Mouse (Mus musculus): ENCODE data around the gene Glt1d1. TPM values are rescaled to one million over a fixed set of nuclear protein-coding genes. Genes with fewer than 3 reads are reported as not detected.

The Glt1d1 gene
- total RNA-seq, 2 experiments from 2014 or later = not detected

DNA sequence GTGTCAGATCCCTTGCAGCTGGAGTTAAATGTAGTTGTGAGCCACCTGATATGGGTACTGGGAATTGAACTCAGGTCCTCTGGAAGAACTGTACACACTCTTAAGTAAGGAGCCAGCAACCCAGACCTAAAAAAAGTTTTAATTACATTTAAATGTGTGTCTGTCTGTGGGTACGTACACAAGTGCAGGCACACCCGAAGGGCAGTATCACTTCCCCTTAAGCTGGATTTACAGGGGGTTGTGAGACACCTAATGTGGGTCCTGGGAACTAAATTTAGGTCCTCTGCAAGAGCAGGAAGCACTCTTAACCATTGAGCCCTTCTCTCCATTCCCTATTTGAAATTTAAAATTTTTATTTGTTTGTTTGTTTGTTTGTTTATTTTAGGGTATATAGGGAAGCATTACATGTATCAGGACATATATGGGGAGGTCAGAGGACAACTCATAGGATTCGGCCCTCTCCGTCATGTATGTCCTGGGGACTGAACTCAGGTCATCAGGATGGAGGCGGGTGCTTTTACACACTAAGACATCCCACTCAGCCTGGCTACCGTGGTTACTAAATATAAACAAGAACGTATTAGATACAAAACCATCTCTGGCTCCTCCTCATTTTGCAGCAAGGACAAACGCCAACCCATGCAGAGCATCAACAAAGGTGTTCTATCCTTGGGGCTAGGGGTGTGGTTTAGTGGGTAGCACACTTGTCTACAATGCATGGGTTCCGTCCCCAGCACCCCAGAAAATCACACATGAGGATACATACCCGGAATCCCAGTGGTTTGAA, 7.4 kb upstream of the Glt1d1 start:
- DNase-seq = no peak

DNA sequence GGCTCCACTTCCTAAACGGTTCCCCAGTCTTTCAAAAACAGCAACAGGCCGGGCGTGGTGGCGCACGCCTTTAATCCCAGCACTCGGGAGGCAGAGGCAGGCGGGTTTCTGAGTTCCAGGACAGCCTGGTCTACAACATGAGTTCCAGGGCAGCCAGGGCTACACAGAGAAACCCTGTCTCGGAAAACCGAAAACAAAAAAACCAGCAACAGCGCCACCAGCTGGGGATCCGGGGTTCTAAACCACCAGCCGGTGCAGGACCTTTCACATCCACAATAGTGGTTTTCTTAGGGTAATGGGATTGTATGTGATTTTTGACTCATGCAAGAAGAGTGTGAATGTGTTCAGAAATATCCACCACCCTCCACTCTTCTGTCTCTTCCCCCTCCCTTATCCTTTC, 4.8 kb upstream of the Glt1d1 start:
- no peak for DNase-seq
- intact Hi-C loops (cut with DNase I) = no loop called here

More for the DNA sequence above, 7.4 kb upstream of the Glt1d1 start:
- intact Hi-C loops (cut with DNase I) = no loop called here

DNA sequence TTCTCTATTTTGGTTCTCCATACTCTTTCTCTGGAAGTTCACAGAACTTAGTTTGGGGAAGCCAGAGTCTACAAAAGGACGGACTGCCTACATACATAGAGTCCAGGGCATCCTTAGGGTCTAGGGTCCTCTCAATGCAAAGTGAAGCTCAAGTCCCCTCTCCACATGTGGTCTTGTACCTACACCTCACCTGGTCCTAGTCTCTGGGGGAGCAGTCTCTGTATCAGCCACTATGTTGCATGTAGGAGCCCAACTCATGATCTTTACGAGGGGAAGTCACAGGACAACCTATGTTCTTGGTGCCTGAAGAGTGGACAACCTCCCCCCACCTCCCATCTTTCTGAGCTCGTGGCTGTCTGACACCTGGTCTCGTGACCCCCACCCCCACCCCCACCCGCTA, 391 bp upstream of the Glt1d1 start:
- intact Hi-C loops (cut with DNase I) = no loop called here
- no peak for DNase-seq

DNA sequence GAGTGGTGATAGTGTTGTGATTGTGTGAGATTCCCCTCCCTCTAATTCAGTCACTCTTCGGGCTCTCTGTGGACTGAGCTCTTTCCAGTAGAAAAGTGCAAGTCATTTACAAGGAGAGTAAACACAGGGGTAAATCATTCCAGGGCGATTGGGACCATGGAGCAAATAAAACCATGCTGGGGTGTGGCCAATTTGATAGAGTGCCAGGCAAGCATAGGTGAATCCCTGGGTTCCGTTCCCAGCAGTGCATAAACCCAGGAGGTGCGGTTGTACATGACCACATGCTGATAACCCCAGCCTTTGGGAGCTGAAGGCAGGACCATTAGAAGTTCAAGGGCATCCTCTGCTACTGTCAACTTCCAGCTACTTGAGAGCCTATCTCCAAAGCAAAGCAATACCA, 1.1 kb downstream of the Glt1d1 start:
- intact Hi-C loops (cut with DNase I) = no loop called here

DNA sequence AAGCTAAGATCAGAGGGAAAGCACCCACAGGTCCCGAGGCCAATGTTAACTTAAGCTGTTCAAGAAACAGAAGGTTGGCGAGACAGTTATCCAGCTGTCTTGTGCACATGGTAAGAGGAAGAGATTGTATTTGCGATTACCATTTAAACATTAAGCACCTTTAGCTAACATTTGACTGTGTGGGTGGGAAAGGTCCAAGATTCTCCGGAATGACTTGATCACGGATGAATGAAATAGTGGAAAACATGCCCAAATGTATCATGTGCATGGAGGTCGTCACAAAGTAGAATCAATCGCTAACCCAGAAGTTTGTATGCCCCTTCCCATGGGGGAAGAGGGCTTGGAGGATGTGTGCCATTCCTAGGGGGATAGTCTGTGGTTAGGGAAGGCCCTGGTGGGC, 1.6 kb downstream of the Glt1d1 start:
- intact Hi-C loops (cut with DNase I) = no loop called here
- DNase-seq = no peak

More for the DNA sequence above, 1.1 kb downstream of the Glt1d1 start:
- no peak for DNase-seq

DNA sequence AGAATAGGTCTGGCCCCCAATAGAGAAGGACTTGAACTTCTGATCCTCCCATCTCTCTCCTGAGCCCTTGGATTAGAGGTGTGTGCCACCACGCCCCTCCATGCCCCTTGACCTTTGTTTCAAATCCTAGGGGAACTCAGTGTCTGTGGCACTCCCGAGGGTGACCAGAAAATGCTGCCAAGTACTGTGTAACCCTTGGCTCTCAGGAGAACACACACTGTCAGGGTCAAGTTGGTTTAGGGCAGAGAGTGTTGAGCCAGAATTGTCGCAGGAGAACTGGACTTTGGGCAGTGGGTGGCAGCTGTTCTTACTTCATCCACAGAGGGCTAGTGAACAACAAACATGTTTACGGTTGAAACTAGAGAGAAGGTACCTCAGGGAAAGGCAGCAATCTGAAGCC, 5.6 kb downstream of the Glt1d1 start:
- intact Hi-C loops (cut with DNase I) = no loop called here

DNA sequence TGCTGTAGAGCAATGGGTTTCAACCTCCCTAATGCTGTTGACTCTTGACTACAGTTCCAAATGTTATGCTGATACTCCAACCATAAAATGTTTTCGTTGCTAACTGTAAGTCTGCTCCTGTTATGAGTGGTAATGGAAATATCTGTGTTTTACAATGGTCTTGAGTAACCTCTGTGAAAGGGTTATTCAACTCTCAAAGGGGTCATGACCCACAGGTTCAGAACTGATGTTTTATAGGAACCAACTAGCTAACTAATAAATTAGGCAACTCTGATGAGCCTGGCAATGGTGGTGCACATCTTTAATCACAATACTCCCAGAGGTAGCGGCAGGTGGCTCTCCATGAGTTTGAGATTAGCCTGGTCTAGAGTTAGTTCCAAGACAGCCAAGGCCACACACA, 6.1 kb downstream of the Glt1d1 start:
- intact Hi-C loops (cut with DNase I) = no loop called here

More for the DNA sequence above, 5.6 kb downstream of the Glt1d1 start:
- no peak for DNase-seq

DNA sequence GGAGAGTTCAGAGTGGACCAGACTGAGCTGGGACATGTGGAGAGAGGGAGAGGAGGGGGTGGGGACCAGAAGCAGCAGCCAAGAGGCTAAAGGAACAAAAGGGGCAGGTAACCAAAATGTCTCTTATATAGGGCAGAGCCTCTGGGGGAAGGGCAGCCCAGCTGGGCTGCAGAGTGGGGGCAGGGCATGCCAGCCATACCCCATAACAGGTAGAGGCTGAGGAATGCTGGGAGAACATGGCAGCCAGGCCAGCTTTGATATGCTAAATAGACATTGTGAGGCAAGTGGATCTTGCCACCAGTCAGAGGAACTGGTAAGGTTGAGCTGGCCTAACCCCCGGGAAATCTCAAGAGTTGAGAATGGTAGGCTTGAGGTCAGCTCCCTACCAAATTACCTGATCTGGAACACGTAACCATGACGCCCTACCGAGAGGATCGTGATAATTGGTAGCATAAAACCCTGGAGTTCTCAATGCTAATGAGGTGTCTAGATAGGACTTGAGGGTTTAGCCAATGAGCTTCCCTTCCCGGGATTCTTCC, 7.1 kb downstream of the Glt1d1 start:
- DNase-seq = no peak
- intact Hi-C loops (cut with DNase I) = no loop called here

More for the DNA sequence above, 6.1 kb downstream of the Glt1d1 start:
- no peak for DNase-seq

DNA sequence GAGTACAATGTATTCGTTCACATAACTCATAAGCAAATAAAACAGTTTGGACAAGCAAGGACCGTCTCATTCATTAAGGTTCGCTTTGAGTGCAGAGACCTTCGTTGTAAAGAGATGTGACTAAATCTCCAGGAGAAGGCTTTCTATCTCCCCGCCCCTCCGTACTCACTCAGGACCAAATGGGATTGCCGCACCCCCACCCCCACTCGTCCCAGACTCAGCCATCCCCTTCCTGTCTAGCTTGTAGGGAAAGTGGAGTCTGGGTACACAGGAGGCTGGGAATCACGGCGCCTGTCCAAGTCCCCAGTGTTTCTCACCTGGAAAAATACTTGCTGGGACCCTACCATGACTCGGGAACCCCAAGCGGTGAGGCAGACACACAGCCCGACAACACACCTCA, 7.6 kb downstream of the Glt1d1 start:
- intact Hi-C loops (cut with DNase I) = no loop called here
- DNase-seq = no peak

DNA sequence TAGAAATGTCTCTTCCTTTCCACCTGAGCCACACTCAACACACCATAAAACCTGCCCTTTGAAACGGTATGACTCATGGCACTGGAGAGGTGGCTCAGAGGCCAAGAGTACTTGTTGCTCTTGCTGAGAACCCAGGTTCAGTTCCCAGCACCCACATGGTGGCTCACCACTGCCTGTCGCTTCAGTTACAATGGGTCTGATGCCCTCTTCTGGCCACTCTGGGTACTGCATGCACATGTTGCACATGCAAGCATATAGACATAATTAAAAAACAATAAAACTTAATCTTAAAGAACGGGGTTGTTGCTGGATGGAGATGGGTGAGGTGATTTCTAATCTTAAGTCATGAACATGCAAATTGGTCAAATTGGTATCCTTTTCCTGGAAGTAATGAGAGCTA, 8.3 kb downstream of the Glt1d1 start:
- DNase-seq = no peak
- intact Hi-C loops (cut with DNase I) = no loop called here

DNA sequence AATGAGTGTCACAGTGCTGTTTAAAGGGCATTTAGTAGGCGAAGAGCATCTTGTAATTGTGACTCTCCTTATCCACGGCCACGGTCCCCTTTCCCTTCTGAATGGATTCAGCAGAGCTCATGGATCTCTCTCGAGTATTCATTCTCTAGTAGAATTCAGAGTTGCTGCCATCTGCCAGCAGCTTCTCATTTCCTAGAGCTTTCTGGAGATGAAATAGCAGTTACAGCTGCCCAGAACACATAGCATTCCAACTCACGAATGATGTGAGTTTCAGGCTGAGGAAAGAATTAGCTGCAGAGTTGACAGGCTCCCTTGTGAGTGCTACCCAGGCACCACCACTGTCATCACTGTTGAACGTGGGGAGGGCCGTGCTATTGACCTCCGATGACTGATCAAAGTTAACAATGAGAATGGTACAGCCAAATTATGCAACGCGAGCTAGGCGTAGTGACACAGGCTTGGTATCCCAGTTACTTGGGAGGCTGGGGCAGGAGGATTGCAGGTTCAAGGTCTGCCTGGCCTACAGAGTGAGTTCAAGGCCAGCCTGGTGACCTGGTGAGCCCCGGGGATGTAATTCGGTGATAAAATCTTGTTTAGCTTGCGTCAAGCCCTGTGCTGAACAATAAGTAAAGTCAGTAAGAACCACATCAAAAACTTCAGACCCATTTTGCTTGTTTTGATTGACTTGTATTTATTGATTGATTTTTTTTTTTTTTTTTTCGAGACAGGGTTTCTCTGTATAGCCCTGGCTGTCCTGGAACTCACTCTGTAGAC, 9.3 kb downstream of the Glt1d1 start:
- intact Hi-C loops (cut with DNase I) = no loop called here
- no peak for DNase-seq

DNA sequence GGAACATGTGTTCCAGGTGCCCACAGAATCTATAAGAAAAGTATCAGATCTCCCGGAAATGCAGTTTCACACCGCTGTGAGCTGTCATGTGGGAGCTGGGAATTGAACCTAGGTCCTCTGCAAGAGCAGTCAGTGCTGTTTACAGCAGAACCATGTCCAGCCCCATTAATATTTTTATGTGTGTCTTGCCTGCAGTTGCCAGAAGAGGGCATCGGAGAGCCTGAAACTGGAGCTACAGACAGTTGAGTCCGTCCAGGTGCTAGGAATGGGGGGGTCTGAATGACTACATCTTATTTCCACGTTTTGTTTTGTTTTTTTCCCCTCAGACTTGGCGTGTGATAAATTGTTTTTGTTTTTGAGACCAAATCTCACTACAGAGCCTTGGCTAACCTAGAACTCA, 16.0 kb downstream of the Glt1d1 start:
- intact Hi-C loops (cut with DNase I) = loop anchor here (5.0 kb wide), 1 partner anchor 56 kb away; no protein-coding TSS in a partner anchor
- no peak for DNase-seq

DNA sequence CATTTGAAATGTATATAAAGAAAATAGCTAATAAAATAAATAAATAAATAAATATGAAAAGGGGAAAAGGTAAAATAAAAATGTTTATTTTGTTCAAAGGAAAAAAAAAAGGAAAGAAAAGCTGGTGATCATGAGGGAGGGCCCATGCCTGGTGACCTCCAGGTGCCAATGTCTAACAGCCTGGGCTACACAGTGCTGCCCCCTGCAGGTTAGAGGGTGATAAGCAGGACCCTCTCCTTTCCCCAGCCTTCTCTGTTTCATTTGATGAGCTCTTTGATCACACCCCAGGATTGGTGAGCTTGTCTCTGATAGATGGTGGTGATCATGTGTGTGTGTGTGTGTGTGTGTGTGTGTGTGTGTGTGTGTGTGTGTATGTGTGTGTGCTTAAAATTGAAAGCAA, 17.0 kb downstream of the Glt1d1 start:
- intact Hi-C loops (cut with DNase I) = loop anchor here (5.0 kb wide), 1 partner anchor 57 kb away; no protein-coding TSS in a partner anchor
- peak in 1 of 2 experiments; percentile 7 for DNase-seq

DNA sequence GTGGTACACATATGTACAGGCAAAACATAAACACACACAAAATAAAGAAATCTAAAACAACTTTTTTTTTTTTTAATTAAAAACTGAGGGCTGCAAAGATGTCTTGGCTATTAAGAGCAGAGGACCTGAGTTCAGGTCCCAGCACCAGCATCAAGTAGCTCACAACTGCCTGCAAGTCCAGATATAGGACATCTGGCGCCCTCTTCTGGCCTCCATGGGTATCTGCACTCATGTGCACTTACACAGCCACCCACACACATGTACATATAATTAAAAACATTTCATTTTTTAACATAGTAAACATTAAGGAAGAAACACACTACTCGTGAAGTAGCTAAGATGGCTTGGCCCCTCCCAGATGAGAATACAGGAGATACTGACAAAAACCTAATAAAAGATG, 26.2 kb downstream of the Glt1d1 start:
- no peak for DNase-seq
- intact Hi-C loops (cut with DNase I) = no loop called here

DNA sequence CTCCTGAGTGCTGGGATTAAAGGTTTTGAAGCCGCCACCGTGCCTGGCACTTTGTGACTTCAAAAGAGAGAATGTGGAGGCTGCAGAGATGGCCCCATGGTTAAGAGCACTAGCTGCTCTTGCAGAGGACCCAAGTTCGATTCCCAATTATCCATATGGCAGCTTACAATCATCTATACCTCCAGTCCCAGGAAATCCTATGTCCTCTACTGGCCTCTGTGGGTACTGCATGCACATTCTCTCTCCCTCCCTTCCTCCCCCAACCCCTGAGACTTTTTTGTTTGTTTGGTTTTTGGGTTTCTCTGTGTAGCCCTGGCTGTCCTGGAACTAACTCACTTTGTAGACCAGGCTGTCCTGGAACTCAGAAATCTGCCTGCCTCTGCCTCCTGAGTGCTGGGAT, 27.2 kb downstream of the Glt1d1 start:
- intact Hi-C loops (cut with DNase I) = no loop called here
- DNase-seq = no peak

DNA sequence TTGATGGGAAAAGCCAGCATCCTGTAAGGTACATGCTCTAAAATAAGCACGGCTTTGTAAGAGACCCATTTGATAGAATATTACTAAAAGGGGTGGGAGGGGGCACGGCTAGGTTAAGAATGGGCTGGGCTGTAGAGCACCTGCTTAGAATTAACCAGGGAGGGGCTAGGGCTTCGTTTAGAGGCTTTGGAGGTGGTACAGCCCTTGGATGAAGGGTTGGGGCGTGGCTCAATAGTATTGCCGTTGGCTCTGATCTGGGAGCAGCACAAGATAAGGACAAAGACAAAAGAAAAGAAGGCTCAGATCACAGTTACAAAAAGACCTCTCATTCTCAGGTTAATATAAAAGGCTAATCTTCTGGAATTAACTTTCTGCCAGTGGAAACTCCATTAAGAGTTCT, 28.2 kb downstream of the Glt1d1 start:
- intact Hi-C loops (cut with DNase I) = no loop called here
- DNase-seq = no peak

DNA sequence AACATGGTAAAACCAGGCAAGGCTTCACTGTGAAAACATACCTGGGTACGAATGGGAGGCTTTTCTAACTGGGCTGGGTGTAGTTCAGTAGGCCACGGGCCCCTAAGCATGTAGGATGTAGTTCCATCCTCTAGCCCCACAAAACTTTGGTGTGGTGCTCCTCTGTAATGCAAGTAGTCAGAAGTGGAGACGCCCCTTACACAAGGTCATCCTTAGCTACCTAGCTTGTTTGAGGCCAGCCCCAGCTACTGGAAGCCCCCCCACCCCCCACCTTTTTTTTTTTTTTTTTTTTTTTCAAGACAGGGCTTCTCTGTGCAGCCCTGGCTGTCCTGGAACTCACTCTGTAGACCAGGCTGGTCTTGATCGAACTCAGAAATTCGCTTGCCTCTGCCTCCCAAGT, 28.9 kb downstream of the Glt1d1 start:
- intact Hi-C loops (cut with DNase I) = no loop called here
- no peak for DNase-seq

DNA sequence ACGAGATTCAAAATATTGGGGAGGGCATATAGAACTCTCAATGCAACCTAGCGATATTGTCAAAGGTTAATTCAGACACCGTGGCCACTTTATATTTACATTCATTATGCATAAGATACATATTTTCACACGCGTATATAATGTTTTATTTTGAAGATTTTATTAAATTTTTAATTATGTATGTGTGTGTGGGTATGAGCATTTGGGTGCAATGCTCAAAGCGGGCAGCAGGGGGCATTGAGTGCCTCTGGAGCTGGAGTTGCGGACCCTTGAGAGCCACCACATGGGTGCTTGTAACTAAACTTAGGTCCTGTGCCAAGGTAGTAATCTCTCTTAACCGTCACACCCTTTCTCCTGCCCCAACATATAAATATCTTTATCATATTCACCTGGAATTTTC, 41.9 kb downstream of the Glt1d1 start:
- intact Hi-C loops (cut with DNase I) = no loop called here
- no peak for DNase-seq

DNA sequence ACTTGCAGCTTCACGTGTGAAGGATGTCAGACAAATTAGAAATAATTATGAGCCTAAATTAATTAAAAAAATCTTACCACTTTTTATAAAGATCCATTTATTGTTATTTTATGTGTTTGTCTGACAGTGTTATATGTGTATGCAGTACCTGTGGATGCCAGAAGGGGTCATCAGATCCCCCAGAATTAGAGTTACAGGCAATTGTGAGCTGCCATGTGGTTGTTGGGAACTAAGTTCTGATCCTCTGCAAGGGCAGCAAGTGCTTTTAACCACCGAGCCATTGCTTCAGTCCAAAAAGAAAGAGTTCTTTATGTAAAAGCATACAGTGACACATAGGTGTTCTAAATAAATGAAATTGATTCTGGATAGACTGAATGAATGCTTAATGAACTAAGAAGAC, 45.5 kb downstream of the Glt1d1 start:
- no peak for DNase-seq
- intact Hi-C loops (cut with DNase I) = no loop called here

DNA sequence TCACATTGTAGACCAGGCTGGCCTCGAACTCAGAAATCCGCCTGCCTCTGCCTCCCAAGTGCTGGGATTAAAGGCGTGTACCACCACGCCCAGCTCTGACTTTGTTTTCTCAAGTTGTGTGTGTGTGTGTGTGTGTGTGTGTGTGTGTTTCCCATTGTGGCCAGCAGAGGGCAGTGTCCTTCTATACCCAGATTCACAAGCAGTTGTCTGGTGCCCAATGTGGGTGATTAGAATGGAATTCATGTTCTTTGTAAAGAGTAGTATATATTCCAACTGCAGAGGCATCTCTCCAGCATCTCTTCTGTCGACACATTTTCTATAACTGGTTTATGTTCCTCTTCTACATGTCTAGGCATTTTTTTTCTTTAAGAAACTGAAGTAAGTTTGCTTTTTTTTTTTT, 46.4 kb downstream of the Glt1d1 start:
- no peak for DNase-seq
- intact Hi-C loops (cut with DNase I) = no loop called here

DNA sequence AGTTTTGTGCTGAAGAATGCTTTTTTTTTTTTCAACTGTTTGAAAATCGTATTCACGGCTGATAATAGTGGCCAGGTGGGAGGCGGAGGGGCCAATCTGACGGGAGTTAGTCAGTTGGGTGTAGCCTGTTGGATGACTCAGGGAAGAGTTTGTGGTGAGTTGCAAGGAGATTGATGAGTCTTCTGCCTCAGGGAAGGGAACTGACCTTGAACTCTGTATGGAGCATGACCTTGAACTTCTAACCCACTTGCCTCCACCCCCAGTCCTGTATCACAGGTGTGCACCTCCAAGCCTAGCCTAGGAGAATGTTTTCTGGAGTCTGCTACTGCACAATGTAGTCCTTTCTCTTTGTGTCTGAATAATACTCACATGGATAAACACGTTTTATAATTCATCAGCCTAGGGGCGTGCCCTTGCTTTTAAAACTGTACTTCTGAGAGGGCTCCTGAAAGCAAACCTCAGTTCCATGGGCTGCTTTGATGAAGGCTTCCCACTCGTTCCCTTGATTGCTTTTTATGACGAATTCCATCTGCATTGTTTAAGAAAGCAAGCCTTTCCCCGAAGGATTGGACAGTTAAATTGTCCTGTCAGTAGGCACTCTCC, 56.6 kb downstream of the Glt1d1 start:
- DNase-seq = no peak
- intact Hi-C loops (cut with DNase I) = no loop called here

Data from heart, postnatal 36 days (tissue).